Mouse (Mus musculus) limb, embryonic 11.5 days (tissue): ENCODE measurements around the gene Ren1. TPM values are rescaled to one million over a fixed set of nuclear protein-coding genes. Genes with fewer than 3 reads are reported as not detected.

Experiments
- ATAC-seq: fragments of 200-750 bp; cut with Nextera tagmentation; 2 replicates; pipeline ENCODE4 v1.8.0; 2017; ENCODE audit warnings: low read depth; ENCODE audit not compliant: insufficient number of reproducible peaks, low FRiP score, low TSS enrichment
- DNase-seq: peaks from one replicate; pipeline ENCODE4 v3.0.0-alpha.2; 2015; ENCODE audit warnings: low spot score
- H3K27ac ChIP-seq: fragments of 300-500 bp; sonication (generic); replicated peaks from 2 replicates; pipeline ENCODE4 v1.5.1; 2014; ENCODE audit warnings: low read depth, mild to moderate bottlenecking, low read length
- H3K27me3 ChIP-seq: fragments of 300-500 bp; sonication (generic); 2 replicates; pipeline ENCODE4 v1.6.1; 2014; ENCODE audit warnings: mild to moderate bottlenecking, low read length, mixed read lengths; ENCODE audit not compliant: control insufficient read depth, insufficient read depth
- H3K36me3 ChIP-seq: fragments of 300-500 bp; sonication (generic); 2 replicates; pipeline ENCODE4 v1.6.1; 2014; ENCODE audit warnings: mild to moderate bottlenecking, low read length, moderate library complexity, mixed read lengths; ENCODE audit not compliant: control insufficient read depth, insufficient read depth
- H3K4me1 ChIP-seq: fragments of 300-500 bp; sonication (generic); 2 replicates; pipeline ENCODE4 v1.6.1; 2014; ENCODE audit warnings: low read length, mixed read lengths; ENCODE audit not compliant: control insufficient read depth, insufficient read depth
- H3K4me2 ChIP-seq: fragments of 300-500 bp; sonication (generic); 2 replicates; pipeline ENCODE4 v1.6.1; 2014; ENCODE audit warnings: low read depth, mild to moderate bottlenecking, moderate library complexity; ENCODE audit not compliant: severe bottlenecking
- H3K4me3 ChIP-seq: fragments of 300-500 bp; sonication (generic); 2 replicates; pipeline ENCODE4 v1.5.1; 2014; ENCODE audit warnings: low read depth, low read length
- H3K9ac ChIP-seq: fragments of 300-500 bp; sonication (generic); 2 replicates; pipeline ENCODE4 v1.6.1; 2014; ENCODE audit warnings: mild to moderate bottlenecking, low read length
- H3K9me3 ChIP-seq: fragments of 300-500 bp; sonication (generic); 2 replicates; pipeline ENCODE4 v1.6.1; 2016; ENCODE audit warnings: low read length; ENCODE audit not compliant: control insufficient read depth
- WGBS: fragments of 180-500 bp; shearing (Covaris S2); extraction: QIAGEN DNeasy Blood & Tissue Kit; methylation state at CpG from one replicate; pipeline ENCODE4 v1.1.7; 2014; 5-methylcytosine and 5-hydroxymethylcytosine counted together
- polyA plus RNA-seq: library from polyadenylated mRNA; unstranded; fragments of >200 nt; fragmentation: Nextera tagmentation; extraction: Ambion mirVana; gene quantifications from 2 replicates; pipeline ENCODE4 v1.2.1, GENCODE M21; 2014

Gene Ren1
- polyA plus RNA-seq, 1 experiment from 2014 or later: not detected

DNA sequence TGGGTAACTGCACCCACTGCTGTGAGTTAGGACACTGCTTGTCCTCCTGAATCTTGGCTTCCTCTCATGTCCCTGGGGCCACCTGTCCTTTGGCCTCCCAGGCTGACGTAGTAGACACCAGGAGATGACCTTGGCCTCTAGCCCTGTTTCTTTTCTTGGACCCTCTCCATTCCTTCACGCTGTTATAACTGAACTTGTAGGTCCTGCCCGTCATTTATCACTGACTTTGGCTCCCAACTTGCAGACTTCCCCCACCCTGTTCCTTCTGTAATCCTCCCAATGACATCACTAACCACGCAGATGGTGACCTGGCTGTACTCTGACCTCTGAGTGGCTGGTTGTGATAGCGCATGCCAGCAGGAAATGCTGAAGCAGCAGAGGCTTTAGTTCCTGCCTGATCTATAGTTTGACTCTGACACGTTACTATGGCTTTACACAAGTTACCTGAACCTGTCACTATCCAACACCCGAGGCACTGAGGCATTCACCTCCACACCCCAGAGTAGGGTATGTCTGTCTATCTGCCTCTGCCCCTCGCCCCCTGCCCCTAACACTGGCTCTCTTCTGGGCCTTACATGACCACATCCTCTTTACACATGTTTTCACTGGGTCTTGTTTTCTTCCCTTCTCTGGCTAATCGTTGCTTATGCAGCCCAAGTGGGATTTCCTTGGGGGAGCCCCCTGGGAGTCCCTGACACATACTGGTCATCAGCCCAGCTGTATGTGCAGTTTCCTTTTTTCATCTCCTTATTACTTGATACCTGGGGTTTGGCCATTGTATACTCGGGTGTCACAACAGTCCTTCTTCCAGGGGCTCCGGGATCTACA, 2.4 kb upstream of the Ren1 start:
- Histone ChIP-seq H3K4me3 (no peak overlapping the region), H3K4me2 (no peak overlapping the region), H3K27me3 (no peaks in the 10 kb centered on the region), H3K36me3 (no peaks in the 10 kb centered on the region), H3K27ac (no peak overlapping the region), H3K4me1 (no peaks in the 10 kb centered on the region), H3K9ac (no peak overlapping the region), H3K9me3 (no peaks in the 10 kb centered on the region)
- ATAC-seq (no peak), DNase-seq (no peak)
- 83% methylated on average over 11 of the region's 11 CpGs for WGBS

DNA sequence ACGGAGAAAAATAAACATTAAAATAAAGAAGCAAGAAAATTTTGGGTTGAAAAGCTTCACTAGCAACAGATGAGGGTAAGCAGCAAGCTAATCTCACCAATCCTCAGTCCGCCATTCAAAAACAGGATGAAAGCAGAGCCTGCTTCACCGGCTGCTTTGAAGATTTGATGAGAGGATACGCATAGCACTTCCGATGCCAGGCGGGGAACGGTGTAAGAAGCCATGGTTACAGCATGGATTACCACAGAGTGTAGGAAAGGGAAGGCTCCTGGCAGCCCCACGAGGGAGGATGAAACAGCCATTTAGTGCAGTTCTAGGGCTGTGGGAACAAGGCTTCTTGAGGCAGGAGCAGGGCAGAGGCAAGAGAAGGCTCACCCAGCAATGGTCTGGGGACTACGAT, 1.5 kb downstream of the Ren1 start:
- no peaks in the 10 kb centered on the region for H3K9me3 ChIP-seq
- WGBS: 34% methylated on average over 9 of the region's 9 CpGs

DNA sequence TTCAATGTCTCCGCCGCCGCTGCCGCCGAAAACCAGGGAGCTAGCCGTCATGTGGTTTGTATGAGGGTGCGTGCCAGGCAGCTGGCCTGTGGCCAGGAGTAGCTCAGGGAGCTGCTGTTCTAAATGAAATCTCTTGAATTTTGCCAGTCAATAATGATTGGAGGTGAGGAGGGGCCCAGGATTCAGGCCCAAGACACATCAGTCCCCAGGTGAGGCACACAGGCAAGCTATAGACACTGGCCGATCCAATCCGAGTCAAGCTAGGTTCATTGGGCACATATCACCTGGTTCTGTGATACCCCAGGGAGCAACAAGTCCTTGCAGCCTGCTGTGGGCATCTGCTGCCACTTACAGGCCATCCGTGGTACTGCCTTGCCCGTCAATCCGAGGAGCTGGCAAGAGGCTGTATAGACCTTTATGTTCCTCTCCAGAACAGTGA, 3.1 kb downstream of the Ren1 start:
- Histone ChIP-seq H3K4me3 (no peak overlapping the region), H3K9me3 (no peaks in the 10 kb centered on the region), H3K9ac (no peak overlapping the region), H3K36me3 (no peaks in the 10 kb centered on the region), H3K4me2 (no peak overlapping the region), H3K4me1 (no peaks in the 10 kb centered on the region), H3K27ac (no peak overlapping the region), H3K27me3 (no peaks in the 10 kb centered on the region)
- ATAC-seq: no peak
- peak; percentile 82 for DNase-seq
- 53% methylated on average over 12 of the region's 12 CpGs for WGBS

More for the DNA sequence above, 1.5 kb downstream of the Ren1 start:
- Histone ChIP-seq H3K4me2 (no peak overlapping the region), H3K4me1 (no peaks in the 10 kb centered on the region), H3K27me3 (no peaks in the 10 kb centered on the region), H3K27ac (no peak overlapping the region), H3K4me3 (no peak overlapping the region), H3K9ac (no peak overlapping the region), H3K36me3 (no peaks in the 10 kb centered on the region)
- ATAC-seq (no peak), DNase-seq (no peak)

DNA sequence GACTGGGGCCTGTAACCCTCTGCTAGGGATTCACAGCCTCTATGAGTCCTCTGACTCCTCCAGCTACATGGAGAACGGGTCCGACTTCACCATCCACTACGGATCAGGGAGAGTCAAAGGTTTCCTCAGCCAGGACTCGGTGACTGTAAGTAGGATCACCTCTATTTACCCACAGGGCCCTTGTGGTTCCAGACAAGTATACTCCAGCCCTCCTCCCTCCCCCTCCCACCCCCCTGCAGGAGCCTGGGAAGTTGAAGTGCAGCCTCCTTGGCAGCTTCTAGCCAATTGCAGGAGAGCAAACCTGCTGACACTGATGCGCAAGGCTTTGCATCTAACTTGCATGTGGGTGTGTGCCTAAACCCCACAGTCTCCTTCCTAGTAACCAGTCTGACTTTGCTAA, 5.2 kb downstream of the Ren1 start:
- no peak overlapping the region for H3K27ac ChIP-seq
- no peak overlapping the region for H3K4me3 ChIP-seq
- no peaks in the 10 kb centered on the region for H3K9me3 ChIP-seq
- no peaks in the 10 kb centered on the region for H3K27me3 ChIP-seq
- H3K4me1 ChIP-seq: no peaks in the 10 kb centered on the region
- no peak overlapping the region for H3K4me2 ChIP-seq
- WGBS: 46% methylated on average over 5 of the region's 5 CpGs
- no peaks in the 10 kb centered on the region for H3K36me3 ChIP-seq
- ATAC-seq (no peak), DNase-seq (no peak)
- H3K9ac ChIP-seq: no peak overlapping the region

DNA sequence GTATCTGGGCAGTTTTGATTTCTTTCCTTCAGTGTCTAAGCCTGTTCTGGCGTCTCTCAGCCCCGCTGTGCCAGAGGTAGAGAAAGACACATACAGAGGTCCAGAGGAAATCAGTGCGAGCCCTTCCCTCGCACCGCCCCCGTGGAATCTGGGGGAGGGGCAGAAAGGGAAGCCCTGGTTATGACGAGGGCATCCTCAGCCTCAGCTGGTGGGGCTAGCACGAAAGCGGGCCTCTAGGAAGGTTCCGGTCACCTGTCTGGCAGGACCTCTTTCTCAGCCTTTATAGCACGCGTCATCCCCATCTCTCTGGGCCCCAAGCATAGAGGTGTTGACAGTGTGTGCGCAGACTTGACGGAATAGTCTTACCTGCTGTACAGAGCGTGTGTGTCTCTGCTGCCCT, 5.6 kb downstream of the Ren1 start:
- no peaks in the 10 kb centered on the region for H3K36me3 ChIP-seq
- DNase-seq: no peak
- no peak overlapping the region for H3K27ac ChIP-seq
- H3K9me3 ChIP-seq: no peaks in the 10 kb centered on the region
- no peaks in the 10 kb centered on the region for H3K4me1 ChIP-seq
- H3K4me3 ChIP-seq: no peak overlapping the region
- H3K9ac ChIP-seq: no peak overlapping the region
- no peak for ATAC-seq
- 54% methylated on average over 15 of the region's 15 CpGs for WGBS
- H3K27me3 ChIP-seq: no peaks in the 10 kb centered on the region
- no peak overlapping the region for H3K4me2 ChIP-seq

DNA sequence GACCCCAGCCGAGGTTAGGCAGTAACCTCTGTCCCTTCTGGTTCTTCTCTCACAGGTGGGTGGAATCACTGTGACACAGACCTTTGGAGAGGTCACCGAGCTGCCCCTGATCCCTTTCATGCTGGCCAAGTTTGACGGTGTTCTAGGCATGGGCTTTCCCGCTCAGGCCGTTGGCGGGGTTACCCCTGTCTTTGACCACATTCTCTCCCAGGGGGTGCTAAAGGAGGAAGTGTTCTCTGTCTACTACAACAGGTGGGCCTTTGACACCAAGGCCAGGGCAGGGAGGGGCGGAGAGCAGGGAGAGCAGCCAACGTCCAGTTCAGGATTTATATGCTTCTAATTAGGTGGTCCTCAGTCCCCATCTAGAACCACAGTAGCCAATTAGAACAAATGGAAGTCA, 6.0 kb downstream of the Ren1 start:
- Histone ChIP-seq H3K4me1 (no peaks in the 10 kb centered on the region), H3K9me3 (no peaks in the 10 kb centered on the region), H3K4me3 (no peak overlapping the region), H3K27ac (no peak overlapping the region), H3K9ac (no peak overlapping the region), H3K27me3 (no peaks in the 10 kb centered on the region), H3K4me2 (no peak overlapping the region), H3K36me3 (no peaks in the 10 kb centered on the region)
- WGBS: 48% methylated on average over 8 of the region's 8 CpGs
- DNase-seq (no peak), ATAC-seq (no peak)

DNA sequence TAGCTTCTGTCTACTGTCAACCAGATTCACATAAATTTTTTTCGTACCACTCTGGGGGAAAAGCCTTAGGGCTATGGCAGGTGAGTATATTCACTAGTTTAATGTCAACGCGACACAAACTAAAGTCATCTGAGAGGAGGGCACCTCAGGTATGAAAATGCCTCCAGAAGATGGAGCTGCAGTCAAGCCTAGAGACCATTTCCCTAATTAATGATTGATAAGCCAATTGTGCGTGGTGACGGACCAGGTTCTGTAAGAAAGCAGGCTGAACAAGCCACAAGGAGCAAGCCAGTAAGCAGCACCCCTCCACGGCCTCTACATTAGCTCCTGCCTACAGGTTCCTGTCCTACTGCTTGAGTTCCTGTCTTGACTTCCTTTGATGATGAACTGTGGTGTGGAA, 10.7 kb downstream of the Ren1 start:
- no peak overlapping the region for H3K27ac ChIP-seq
- peaks cover 3% of the 10 kb centered on the region; the same call in 1 of the 2 replicates for H3K4me1 ChIP-seq
- H3K9me3 ChIP-seq: no peaks in the 10 kb centered on the region
- no peak overlapping the region for H3K9ac ChIP-seq
- no peaks in the 10 kb centered on the region for H3K36me3 ChIP-seq
- H3K4me3 ChIP-seq: no peak overlapping the region
- 87% methylated on average over 6 of the region's 6 CpGs for WGBS
- peaks cover 16% of the 10 kb centered on the region for H3K27me3 ChIP-seq
- DNase-seq: no peak
- no peak overlapping the region for H3K4me2 ChIP-seq
- ATAC-seq: no peak

DNA sequence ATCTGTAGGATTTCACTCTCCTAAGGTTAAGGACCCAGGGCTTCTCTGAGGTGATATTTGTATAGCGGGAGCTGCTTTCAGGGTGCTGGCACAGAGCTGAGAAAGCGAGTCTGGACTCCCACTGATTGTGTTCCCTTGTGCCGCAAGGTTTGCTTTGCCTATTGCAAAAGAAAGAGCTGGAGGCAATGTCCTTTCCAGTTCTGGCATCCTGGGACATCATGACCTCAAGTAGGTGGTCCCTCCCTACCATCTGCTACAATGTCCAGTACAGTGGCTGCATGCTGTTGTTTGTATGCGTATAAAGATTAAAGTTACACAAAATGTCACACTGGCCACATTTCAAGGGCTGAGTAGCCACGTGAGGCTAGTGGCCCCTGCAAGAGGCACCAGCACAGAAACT, 11.8 kb downstream of the Ren1 start:
- peaks cover 16% of the 10 kb centered on the region for H3K27me3 ChIP-seq

More for the DNA sequence above, 11.8 kb downstream of the Ren1 start:
- no peaks in the 10 kb centered on the region for H3K9me3 ChIP-seq
- no peak for DNase-seq
- no peak overlapping the region for H3K9ac ChIP-seq
- no peaks in the 10 kb centered on the region for H3K36me3 ChIP-seq
- no peak for ATAC-seq
- peaks cover 8% of the 10 kb centered on the region; the same call in 1 of the 2 replicates for H3K4me1 ChIP-seq
- no peak overlapping the region for H3K4me2 ChIP-seq
- 92% methylated on average over 5 of the region's 5 CpGs for WGBS
- H3K4me3 ChIP-seq: no peak overlapping the region
- no peak overlapping the region for H3K27ac ChIP-seq
